Mouse (Mus musculus) left cerebral cortex, postnatal 14 days (tissue): Measurements from ENCODE around the gene Ccdc71. TPM values are rescaled to one million over a fixed set of nuclear protein-coding genes. Genes with fewer than 3 reads are reported as not detected.

Source experiments
- total RNA-seq, 2 experiments: library from RNA; stranded (reverse); gene quantifications; 2 replicates each; pipeline ENCODE4 v1.2.3; 2021

Ccdc71 gene
- total RNA-seq, 2 experiments from 2014 or later, result 38.3 to 40.2 TPM

Other genes with a start within 250 kb of the Ccdc71 start
- 100 to 1,000 TPM; 122 to 125 TPM for gene Dag1, start 196.6 kb upstream of the Ccdc71 start, total RNA-seq
- 100 to 1,000 TPM; 108 to 118 TPM for gene Nicn1, start 170.1 kb upstream of the Ccdc71 start, total RNA-seq
- 10 to 100 TPM; 26.0 to 31.3 TPM for gene Amt, start 163.7 kb upstream of the Ccdc71 start, total RNA-seq
- gene Rhoa, start 154.4 kb upstream of the Ccdc71 start, total RNA-seq, result 100 to 1,000 TPM; 185 to 197 TPM
- 10 to 100 TPM; 45.9 to 46.1 TPM for gene Tcta, start 154.4 kb upstream of the Ccdc71 start, total RNA-seq
- 100 to 1,000 TPM in 1 of 2 experiments, 10 to 100 TPM in 1; 86.5 to 108 TPM for gene Gpx1, start 121.6 kb upstream of the Ccdc71 start, total RNA-seq
- gene Usp4, start 112.7 kb upstream of the Ccdc71 start, total RNA-seq, result 100 to 1,000 TPM; 115 to 122 TPM
- gene 1700102P08Rik, start 67.7 kb upstream of the Ccdc71 start, total RNA-seq, result 1 to 10 TPM; 1.4 to 2.7 TPM
- under 1 TPM; 0.11 to 0.21 TPM for gene Ccdc36, start 32.0 kb upstream of the Ccdc71 start, total RNA-seq
- gene BC048562, start 24.0 kb upstream of the Ccdc71 start, total RNA-seq, result not detected
- gene Klhdc8b, start 1.1 kb downstream of the Ccdc71 start, total RNA-seq, result 10 to 100 TPM; 36.1 to 38.4 TPM
- gene Lamb2, start 19.2 kb downstream of the Ccdc71 start, total RNA-seq, result 10 to 100 TPM; 36.0 to 38.3 TPM
- 100 to 1,000 TPM; 119 to 128 TPM for gene Usp19, start 30.1 kb downstream of the Ccdc71 start, total RNA-seq
- 10 to 100 TPM; 76.7 to 80.8 TPM for gene Qars, start 47.2 kb downstream of the Ccdc71 start, total RNA-seq
- 100 to 1,000 TPM; 126 to 130 TPM for gene Qrich1, start 56.3 kb downstream of the Ccdc71 start, total RNA-seq
- gene Impdh2, start 99.8 kb downstream of the Ccdc71 start, total RNA-seq, result 10 to 100 TPM; 57.6 to 60.5 TPM
- 10 to 100 TPM; 65.9 to 66.5 TPM for gene Ndufaf3, start 106.9 kb downstream of the Ccdc71 start, total RNA-seq
- gene Dalrd3, start 109.4 kb downstream of the Ccdc71 start, total RNA-seq, result 10 to 100 TPM; 76.6 to 77.8 TPM
- gene Wdr6, start 118.2 kb downstream of the Ccdc71 start, total RNA-seq, result 100 to 1,000 TPM; 184 to 202 TPM
- 10 to 100 TPM; 60.3 to 61.6 TPM for gene P4htm, start 137.1 kb downstream of the Ccdc71 start, total RNA-seq
- 10 to 100 TPM; 49.8 to 50.2 TPM for gene Arih2, start 188.9 kb downstream of the Ccdc71 start, total RNA-seq
- 10 to 100 TPM; 14.5 to 15.0 TPM for gene Slc25a20, start 201.6 kb downstream of the Ccdc71 start, total RNA-seq
- 10 to 100 TPM; 40.6 to 45.5 TPM for gene Prkar2a, start 228.8 kb downstream of the Ccdc71 start, total RNA-seq